Mouse (Mus musculus): ENCODE measurements around the gene A3galt2. TPM values are rescaled to one million over a fixed set of nuclear protein-coding genes. Genes with fewer than 3 reads are reported as not detected.

A3galt2 gene
- polyA plus RNA-seq, 1 experiment from 2014 or later: not detected

GRCm38 (mm10) chr4:128734721-128735671 lies 20.2 kb upstream of the A3galt2 start:
- ATAC-seq (ENCODE audit: low FRiP score, low TSS enrichment): peak; percentile 33
- Histone ChIP-seq H3K27ac (replicated peaks) (peak overlapping the region; percentile 65), H3K36me3 (ENCODE audit: control insufficient read depth, insufficient read depth, low read length) (no peaks in the 10 kb centered on the region), H3K9ac (ENCODE audit: low read length) (no peak overlapping the region), H3K27me3 (ENCODE audit: control insufficient read depth, insufficient read depth, low read length) (no peaks in the 10 kb centered on the region), H3K4me2 (replicated peaks; ENCODE audit: low read depth) (peak overlapping the region; percentile 6; the same call in 1 of the 2 replicates), H3K9me3 (ENCODE audit: control insufficient read depth, low read length) (no peaks in the 10 kb centered on the region), H3K4me3 (ENCODE audit: low read depth, low read length) (no peak overlapping the region), H3K4me1 (replicated peaks; ENCODE audit: control insufficient read depth, insufficient read depth) (peaks cover 35% of the 10 kb centered on the region)
- TF ChIP-seq CTCF (IDR thresholded peaks at IDR 0.05; ENCODE audit: low read depth): no peak
- no peak for TF ChIP-seq EP300 (optimal IDR thresholded peaks at IDR 0.05)
- DNase-seq (ENCODE audit: low spot score): peak; percentile 58
- 56% methylated on average over 18 of the region's 18 CpGs for WGBS

- H3K9ac ChIP-seq (ENCODE audit: low read length): no peak overlapping the region
- no peaks in the 10 kb centered on the region for H3K36me3 ChIP-seq (ENCODE audit: control insufficient read depth, insufficient read depth, low read length)
- no peaks in the 10 kb centered on the region for H3K9me3 ChIP-seq (ENCODE audit: control insufficient read depth, low read length)
- TF ChIP-seq CTCF (IDR thresholded peaks at IDR 0.05; ENCODE audit: low read depth) (no peak), EP300 (optimal IDR thresholded peaks at IDR 0.05) (no peak)
- H3K4me2 ChIP-seq (replicated peaks; ENCODE audit: low read depth): no peak overlapping the region
- H3K4me1 ChIP-seq (replicated peaks; ENCODE audit: control insufficient read depth, insufficient read depth): peaks cover 31% of the 10 kb centered on the region
- ATAC-seq (ENCODE audit: low FRiP score, low TSS enrichment): no peak
- H3K27ac ChIP-seq (replicated peaks): peak overlapping the region; percentile 61
- DNase-seq (ENCODE audit: low spot score): peak; percentile 61
- H3K27me3 ChIP-seq (ENCODE audit: control insufficient read depth, insufficient read depth, low read length): no peaks in the 10 kb centered on the region
- no peak overlapping the region for H3K4me3 ChIP-seq (ENCODE audit: low read depth, low read length)
- WGBS: 17% methylated on average over 6 of the region's 6 CpGs
Observed at GRCm38 (mm10) chr4:128737137-128737589, 18.0 kb upstream of the A3galt2 start.

GRCm38 (mm10) chr4:128737825-128738610 lies 17.1 kb upstream of the A3galt2 start:
- TF ChIP-seq EP300 (optimal IDR thresholded peaks at IDR 0.05) (no peak), CTCF (IDR thresholded peaks at IDR 0.05; ENCODE audit: low read depth) (no peak)
- H3K4me1 ChIP-seq (replicated peaks; ENCODE audit: control insufficient read depth, insufficient read depth): peaks cover 31% of the 10 kb centered on the region
- DNase-seq (ENCODE audit: low spot score) (peak; percentile 58), ATAC-seq (ENCODE audit: low FRiP score, low TSS enrichment) (no peak)
- no peak overlapping the region for H3K9ac ChIP-seq (ENCODE audit: low read length)
- WGBS: 41% methylated on average over 14 of the region's 14 CpGs
- H3K27me3 ChIP-seq (ENCODE audit: control insufficient read depth, insufficient read depth, low read length): no peaks in the 10 kb centered on the region
- no peaks in the 10 kb centered on the region for H3K36me3 ChIP-seq (ENCODE audit: control insufficient read depth, insufficient read depth, low read length)
- H3K27ac ChIP-seq (replicated peaks): peak overlapping the region; percentile 61
- no peak overlapping the region for H3K4me2 ChIP-seq (replicated peaks; ENCODE audit: low read depth)
- no peak overlapping the region for H3K4me3 ChIP-seq (ENCODE audit: low read depth, low read length)
- no peaks in the 10 kb centered on the region for H3K9me3 ChIP-seq (ENCODE audit: control insufficient read depth, low read length)

- no peak for ATAC-seq (ENCODE audit: low FRiP score, low TSS enrichment)
- DNase-seq (ENCODE audit: low spot score): no peak
- Histone ChIP-seq H3K4me1 (replicated peaks; ENCODE audit: control insufficient read depth, insufficient read depth) (peaks cover 6% of the 10 kb centered on the region), H3K9me3 (ENCODE audit: control insufficient read depth, low read length) (no peaks in the 10 kb centered on the region), H3K9ac (ENCODE audit: low read length) (no peak overlapping the region), H3K27ac (replicated peaks) (no peak overlapping the region), H3K36me3 (ENCODE audit: control insufficient read depth, insufficient read depth, low read length) (peaks cover 21% of the 10 kb centered on the region), H3K4me2 (replicated peaks; ENCODE audit: low read depth) (no peak overlapping the region), H3K4me3 (ENCODE audit: low read depth, low read length) (no peak overlapping the region), H3K27me3 (ENCODE audit: control insufficient read depth, insufficient read depth, low read length) (no peaks in the 10 kb centered on the region)
- TF ChIP-seq EP300 (optimal IDR thresholded peaks at IDR 0.05): no peak
- no peak for TF ChIP-seq CTCF (IDR thresholded peaks at IDR 0.05; ENCODE audit: low read depth)
- 24% methylated on average over 1 of the region's 1 CpGs for WGBS
Observed at GRCm38 (mm10) chr4:128740878-128741277, 14.3 kb upstream of the A3galt2 start.

GRCm38 (mm10) chr4:128741906-128742305 lies 13.3 kb upstream of the A3galt2 start:
- DNase-seq (ENCODE audit: low spot score) (no peak), ATAC-seq (ENCODE audit: low FRiP score, low TSS enrichment) (no peak)
- Histone ChIP-seq H3K4me2 (replicated peaks; ENCODE audit: low read depth) (no peak overlapping the region), H3K9me3 (ENCODE audit: control insufficient read depth, low read length) (no peaks in the 10 kb centered on the region), H3K4me1 (replicated peaks; ENCODE audit: control insufficient read depth, insufficient read depth) (0 out of 2 replicates have a peak, but pooled peaks cover 2% of the 10 kb centered on the region), H3K4me3 (ENCODE audit: low read depth, low read length) (no peak overlapping the region), H3K9ac (ENCODE audit: low read length) (no peak overlapping the region), H3K27me3 (ENCODE audit: control insufficient read depth, insufficient read depth, low read length) (no peaks in the 10 kb centered on the region), H3K36me3 (ENCODE audit: control insufficient read depth, insufficient read depth, low read length) (peaks cover 27% of the 10 kb centered on the region), H3K27ac (replicated peaks) (no peak overlapping the region)
- 33% methylated on average over 5 of the region's 5 CpGs for WGBS
- TF ChIP-seq EP300 (optimal IDR thresholded peaks at IDR 0.05) (no peak), CTCF (IDR thresholded peaks at IDR 0.05; ENCODE audit: low read depth) (no peak)
